Mouse (Mus musculus): ENCODE results near the gene Degs1. TPM values are rescaled to one million over a fixed set of nuclear protein-coding genes. Genes with fewer than 3 reads are reported as not detected.

Gene Degs1
- polyA plus RNA-seq, 1 experiment = 88.7 TPM

DNA sequence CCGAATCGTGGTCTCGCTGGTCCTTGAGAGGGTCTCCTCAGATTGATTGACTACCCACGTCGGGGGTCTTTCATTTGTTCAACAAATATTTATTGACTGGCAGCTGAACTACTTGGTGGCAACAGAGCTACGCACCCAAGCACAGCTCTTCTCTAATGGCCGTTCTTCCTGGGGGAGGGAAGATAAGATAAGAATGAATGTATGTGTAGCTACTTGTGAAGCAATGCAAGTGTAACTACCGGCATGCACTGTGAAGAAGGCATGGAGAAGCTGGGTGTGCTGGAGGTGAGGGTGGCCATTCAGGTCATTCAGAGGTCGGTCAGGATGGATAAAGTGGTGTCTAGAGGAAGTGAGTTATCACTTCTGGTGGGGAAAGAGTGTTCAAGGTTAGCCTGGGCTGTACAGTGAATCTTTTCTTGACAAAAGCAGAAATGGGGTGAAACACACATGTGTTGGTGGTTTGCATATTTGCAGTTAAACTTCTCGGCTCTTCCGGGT is 16.5 kb downstream of the Degs1 start:
- TF ChIP-seq CTCF (IDR thresholded peaks at IDR 0.05; ENCODE audit: extremely low read depth, insufficient read depth, low read length) = no peak
- no peak for TF ChIP-seq POLR2A (IDR thresholded peaks at IDR 0.05; ENCODE audit: extremely low read depth, insufficient read depth, low read length)
- no peak overlapping the region for H3K4me3 ChIP-seq (ENCODE audit: insufficient read depth, low read length)
- H3K27ac ChIP-seq (ENCODE audit: insufficient read depth, low read length) = no peak overlapping the region
- H3K4me1 ChIP-seq (ENCODE audit: control insufficient read depth, insufficient read depth, low read length) = no peaks in the 10 kb centered on the region

DNA sequence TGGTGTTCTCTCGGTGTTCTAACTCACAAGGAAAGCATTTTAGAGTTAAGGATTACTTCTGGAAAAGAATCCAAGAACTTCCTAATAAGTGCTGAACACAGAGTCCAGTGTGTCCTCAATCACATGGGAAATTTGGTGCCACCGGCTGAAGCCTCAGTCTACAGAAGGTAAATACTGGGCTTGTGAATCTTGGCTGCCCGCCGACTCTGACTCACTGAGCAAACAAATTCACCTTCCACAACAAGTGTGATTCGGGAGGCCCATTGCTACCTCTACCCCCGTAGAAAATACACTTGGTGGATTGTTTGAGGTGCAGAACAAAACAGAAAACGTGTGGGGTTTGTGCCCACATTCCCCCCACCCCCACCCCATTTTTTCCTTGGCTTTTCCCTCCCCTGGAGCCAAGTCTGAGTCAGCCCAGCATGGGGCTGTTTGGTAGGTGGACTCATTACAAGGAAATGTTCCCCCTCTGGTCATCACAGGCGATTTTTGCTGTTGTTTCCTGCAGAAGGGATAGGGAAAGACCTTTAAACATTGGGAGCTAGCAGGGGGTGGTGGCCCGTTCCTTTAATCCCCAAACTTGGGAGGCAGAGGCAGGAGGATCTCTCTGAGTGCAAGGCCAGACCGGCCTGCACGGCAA is 26.4 kb downstream of the Degs1 start:
- no peak for TF ChIP-seq POLR2A (IDR thresholded peaks at IDR 0.05; ENCODE audit: extremely low read depth, insufficient read depth, low read length)
- TF ChIP-seq CTCF (IDR thresholded peaks at IDR 0.05; ENCODE audit: extremely low read depth, insufficient read depth, low read length) = no peak
- no peaks in the 10 kb centered on the region for H3K4me1 ChIP-seq (ENCODE audit: control insufficient read depth, insufficient read depth, low read length)

DNA sequence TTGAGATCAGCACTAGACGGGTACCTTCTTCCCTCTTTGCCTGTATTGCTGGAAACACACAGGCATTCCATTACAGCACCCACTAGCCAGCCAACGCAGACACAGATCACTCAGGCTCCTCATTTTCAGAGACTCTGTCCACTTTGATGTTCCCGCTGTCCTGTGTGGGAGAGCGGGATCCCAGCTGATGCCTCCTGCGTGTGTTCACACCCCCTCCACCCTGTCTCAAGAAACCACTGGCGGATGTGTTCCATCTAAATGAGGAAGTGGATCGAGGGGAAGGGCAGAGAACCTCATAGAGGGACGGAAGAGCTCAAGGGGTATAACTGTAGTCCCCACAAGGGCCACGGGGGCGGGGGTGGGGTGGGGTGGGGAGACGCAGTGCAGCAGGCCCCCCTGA is 27.6 kb downstream of the Degs1 start:
- no peak for TF ChIP-seq CTCF (IDR thresholded peaks at IDR 0.05; ENCODE audit: extremely low read depth, insufficient read depth, low read length)
- TF ChIP-seq POLR2A (IDR thresholded peaks at IDR 0.05; ENCODE audit: extremely low read depth, insufficient read depth, low read length) = no peak
- no peak overlapping the region for H3K27ac ChIP-seq (ENCODE audit: insufficient read depth, low read length)
- no peaks in the 10 kb centered on the region for H3K4me1 ChIP-seq (ENCODE audit: control insufficient read depth, insufficient read depth, low read length)
- no peak overlapping the region for H3K4me3 ChIP-seq (ENCODE audit: insufficient read depth, low read length)

More for the DNA sequence above, 26.4 kb downstream of the Degs1 start:
- no peak overlapping the region for H3K27ac ChIP-seq (ENCODE audit: insufficient read depth, low read length)
- H3K4me3 ChIP-seq (ENCODE audit: insufficient read depth, low read length) = no peak overlapping the region

DNA sequence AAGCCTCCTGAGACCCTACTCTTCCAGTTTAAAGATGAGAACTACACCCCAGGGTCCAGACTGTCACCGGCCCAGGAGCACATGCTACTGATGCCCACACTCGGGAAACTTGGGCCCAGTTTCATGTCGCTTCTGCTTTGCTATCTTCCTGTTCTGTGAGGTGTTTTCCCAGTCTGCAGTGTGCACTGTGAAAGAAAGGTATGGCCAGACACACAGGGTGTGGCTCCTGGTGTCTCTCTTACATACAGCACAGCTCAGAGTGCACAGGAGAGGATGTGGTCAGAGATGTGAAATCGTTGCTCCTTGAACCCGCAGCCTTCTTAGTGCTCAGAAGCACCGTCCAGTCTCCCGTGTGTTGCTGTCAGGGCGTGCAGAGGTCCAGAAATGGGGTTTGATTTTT is 28.0 kb downstream of the Degs1 start:
- no peak for TF ChIP-seq POLR2A (IDR thresholded peaks at IDR 0.05; ENCODE audit: extremely low read depth, insufficient read depth, low read length)
- no peak for TF ChIP-seq CTCF (IDR thresholded peaks at IDR 0.05; ENCODE audit: extremely low read depth, insufficient read depth, low read length)
- H3K4me3 ChIP-seq (ENCODE audit: insufficient read depth, low read length) = no peak overlapping the region
- H3K4me1 ChIP-seq (ENCODE audit: control insufficient read depth, insufficient read depth, low read length) = no peaks in the 10 kb centered on the region
- no peak overlapping the region for H3K27ac ChIP-seq (ENCODE audit: insufficient read depth, low read length)

DNA sequence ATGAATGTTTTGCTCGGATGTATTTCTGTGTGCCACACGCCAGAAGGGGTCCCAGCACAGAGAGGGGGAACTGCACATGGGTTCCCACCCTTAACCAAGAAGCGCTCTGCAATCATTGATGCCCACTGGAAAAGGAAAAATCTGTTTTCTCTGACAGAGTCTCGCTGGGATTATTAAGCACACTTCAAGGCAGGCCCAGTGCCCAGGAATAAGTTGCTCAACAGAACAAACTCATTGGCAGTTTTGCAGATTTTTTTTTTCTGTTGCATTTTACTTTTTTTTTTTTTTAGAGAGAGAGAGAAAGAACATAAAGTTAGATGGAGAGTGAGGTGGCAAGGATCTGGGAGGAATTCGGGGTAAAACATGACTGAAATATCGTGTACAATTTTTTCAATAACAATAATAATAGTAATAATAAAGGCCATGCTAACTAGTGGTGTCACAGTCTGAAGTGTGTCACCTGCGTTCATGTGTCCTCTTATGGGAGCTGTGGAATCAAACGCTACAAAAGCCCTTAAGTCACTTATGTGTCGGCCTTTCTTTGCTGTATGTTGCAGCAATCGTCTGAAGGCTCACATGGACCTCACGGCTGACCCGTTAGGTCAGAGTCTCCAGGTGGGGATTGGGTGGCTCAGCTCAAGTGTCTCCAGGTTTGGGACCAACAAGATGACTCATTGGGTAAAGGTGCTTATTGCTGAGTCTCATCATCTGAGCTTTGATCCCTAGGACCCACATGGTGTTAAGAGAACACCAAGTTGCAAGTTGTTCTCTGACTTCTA is 28.7 kb downstream of the Degs1 start:
- Histone ChIP-seq H3K4me1 (ENCODE audit: control insufficient read depth, insufficient read depth, low read length) (no peaks in the 10 kb centered on the region), H3K4me3 (ENCODE audit: insufficient read depth, low read length) (no peak overlapping the region), H3K27ac (ENCODE audit: insufficient read depth, low read length) (no peak overlapping the region)
- no peak for TF ChIP-seq CTCF (IDR thresholded peaks at IDR 0.05; ENCODE audit: extremely low read depth, insufficient read depth, low read length)
- no peak for TF ChIP-seq POLR2A (IDR thresholded peaks at IDR 0.05; ENCODE audit: extremely low read depth, insufficient read depth, low read length)

DNA sequence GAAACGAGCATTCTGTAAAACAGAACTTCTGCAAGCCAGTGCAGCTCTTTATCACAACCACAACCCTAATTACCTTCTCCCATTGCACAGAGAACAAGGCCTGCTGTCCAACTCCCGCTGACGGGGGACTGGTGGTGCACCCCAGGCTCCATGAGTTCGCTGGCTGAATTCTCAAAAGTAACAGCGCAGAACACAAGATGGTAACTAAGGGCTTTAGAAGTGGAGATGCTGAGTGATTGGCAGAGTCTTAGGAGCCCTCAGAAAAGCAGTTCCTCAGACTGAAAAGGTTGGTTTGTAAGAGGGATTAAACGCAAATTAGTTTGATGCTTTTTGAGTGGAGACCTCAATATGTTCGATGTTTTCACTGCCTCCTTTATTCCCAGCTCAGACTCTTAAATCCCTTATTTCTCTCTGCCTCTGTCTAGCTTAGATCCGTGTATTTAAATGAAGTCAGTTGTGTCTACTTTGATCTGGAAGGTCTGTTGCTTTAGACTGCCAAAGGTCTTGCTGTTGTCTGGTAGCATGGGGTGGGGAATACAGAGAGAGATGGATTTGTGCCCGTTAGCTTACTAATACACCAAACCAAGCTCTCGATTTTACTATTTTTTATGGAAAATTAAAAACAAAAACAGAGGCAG is 30.0 kb downstream of the Degs1 start:
- Histone ChIP-seq H3K4me1 (ENCODE audit: control insufficient read depth, insufficient read depth, low read length) (no peaks in the 10 kb centered on the region), H3K4me3 (ENCODE audit: insufficient read depth, low read length) (no peak overlapping the region), H3K27ac (ENCODE audit: insufficient read depth, low read length) (no peak overlapping the region)
- no peak for TF ChIP-seq POLR2A (IDR thresholded peaks at IDR 0.05; ENCODE audit: extremely low read depth, insufficient read depth, low read length)

DNA sequence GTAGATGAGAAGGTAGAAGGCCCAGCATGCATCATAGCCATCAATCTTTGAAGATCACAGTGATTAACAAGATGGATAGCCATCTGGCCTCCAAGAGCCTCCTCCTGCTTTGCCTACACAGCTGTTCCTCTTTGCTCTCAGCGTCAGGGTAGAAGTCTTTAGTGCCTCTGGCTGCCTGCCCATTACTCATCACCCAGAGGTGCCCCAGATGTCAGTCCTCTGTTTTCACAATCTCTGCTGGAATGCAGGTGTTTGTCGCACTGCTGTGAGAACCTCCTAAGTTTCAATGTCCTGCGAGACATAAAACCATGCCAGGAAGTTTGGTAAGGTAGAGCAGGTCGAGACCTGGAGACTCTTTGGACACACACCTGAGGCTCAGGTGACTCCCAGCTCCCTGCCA is 31.9 kb downstream of the Degs1 start:
- no peak overlapping the region for H3K27ac ChIP-seq (ENCODE audit: insufficient read depth, low read length)

DNA sequence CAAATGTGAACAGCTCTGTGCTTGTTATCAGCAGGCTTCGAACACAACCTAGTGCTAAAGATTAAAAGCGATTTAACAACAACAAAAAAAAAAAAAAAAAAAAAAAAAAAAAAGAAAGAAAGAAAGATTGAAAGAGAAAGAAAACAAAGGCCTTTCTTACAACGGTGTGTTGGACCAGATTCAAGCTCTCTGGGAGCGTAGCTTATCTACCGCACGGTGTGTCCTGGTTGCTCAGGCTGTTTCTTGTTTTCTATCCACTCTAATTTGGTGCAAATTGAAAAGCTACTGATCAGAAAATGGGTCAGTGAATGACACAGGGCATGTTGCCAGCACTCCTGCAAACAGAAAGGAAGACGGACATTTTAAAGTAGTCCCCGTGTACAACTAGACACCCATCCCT is 33.3 kb downstream of the Degs1 start:
- TF ChIP-seq CTCF (IDR thresholded peaks at IDR 0.05; ENCODE audit: extremely low read depth, insufficient read depth, low read length) = no peak
- no peak for TF ChIP-seq POLR2A (IDR thresholded peaks at IDR 0.05; ENCODE audit: extremely low read depth, insufficient read depth, low read length)
- Histone ChIP-seq H3K27ac (ENCODE audit: insufficient read depth, low read length) (no peak overlapping the region), H3K4me1 (ENCODE audit: control insufficient read depth, insufficient read depth, low read length) (no peaks in the 10 kb centered on the region), H3K4me3 (ENCODE audit: insufficient read depth, low read length) (no peak overlapping the region)

More for the DNA sequence above, 31.9 kb downstream of the Degs1 start:
- TF ChIP-seq POLR2A (IDR thresholded peaks at IDR 0.05; ENCODE audit: extremely low read depth, insufficient read depth, low read length) (no peak), CTCF (IDR thresholded peaks at IDR 0.05; ENCODE audit: extremely low read depth, insufficient read depth, low read length) (no peak)
- Histone ChIP-seq H3K4me3 (ENCODE audit: insufficient read depth, low read length) (no peak overlapping the region), H3K4me1 (ENCODE audit: control insufficient read depth, insufficient read depth, low read length) (no peaks in the 10 kb centered on the region)

DNA sequence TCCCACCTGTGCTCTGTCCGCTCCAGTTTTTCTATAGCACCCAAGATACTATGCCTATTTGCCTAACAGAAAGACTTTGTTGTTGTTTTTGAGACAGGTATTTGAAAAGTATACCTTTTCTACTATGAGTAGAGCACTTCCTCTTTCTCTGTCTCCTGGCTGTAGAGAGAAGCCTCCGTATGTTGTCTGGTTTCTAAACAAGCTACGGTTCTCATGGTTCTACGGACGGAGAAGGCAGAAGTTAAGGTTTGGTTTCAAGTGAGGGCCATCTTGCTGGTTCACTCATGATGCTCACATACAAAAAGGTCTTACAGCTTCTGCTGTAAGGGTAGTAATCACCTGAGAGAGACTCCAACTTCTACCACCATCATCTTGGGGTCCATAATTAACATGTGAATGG is 37.6 kb downstream of the Degs1 start:
- H3K4me3 ChIP-seq (ENCODE audit: insufficient read depth, low read length) = no peak overlapping the region
- no peak overlapping the region for H3K27ac ChIP-seq (ENCODE audit: insufficient read depth, low read length)
- TF ChIP-seq CTCF (IDR thresholded peaks at IDR 0.05; ENCODE audit: extremely low read depth, insufficient read depth, low read length) (no peak), POLR2A (IDR thresholded peaks at IDR 0.05; ENCODE audit: extremely low read depth, insufficient read depth, low read length) (no peak)
- H3K4me1 ChIP-seq (ENCODE audit: control insufficient read depth, insufficient read depth, low read length) = no peaks in the 10 kb centered on the region

All from cortical plate, adult 2 months (tissue).